Mouse (Mus musculus) testis, adult 2 months (tissue): ENCODE results near the gene Slc10a7.

Experiments
- CTCF ChIP-seq: fragments of 200-500 bp; IDR thresholded peaks from 2 replicates; pipeline ENCODE4 v1.5.1; 2012; ENCODE audit warnings: low read depth, mild to moderate bottlenecking, inconsistent platforms, low read length, moderate library complexity; ENCODE audit not compliant: control insufficient read depth, insufficient read depth, insufficient replicate concordance
- POLR2A ChIP-seq: fragments of 200-500 bp; IDR thresholded peaks from 2 replicates; pipeline ENCODE4 v1.6.1; 2012; ENCODE audit warnings: low read depth, mild to moderate bottlenecking, inconsistent platforms, low read length, moderate library complexity; ENCODE audit not compliant: control insufficient read depth

DNA sequence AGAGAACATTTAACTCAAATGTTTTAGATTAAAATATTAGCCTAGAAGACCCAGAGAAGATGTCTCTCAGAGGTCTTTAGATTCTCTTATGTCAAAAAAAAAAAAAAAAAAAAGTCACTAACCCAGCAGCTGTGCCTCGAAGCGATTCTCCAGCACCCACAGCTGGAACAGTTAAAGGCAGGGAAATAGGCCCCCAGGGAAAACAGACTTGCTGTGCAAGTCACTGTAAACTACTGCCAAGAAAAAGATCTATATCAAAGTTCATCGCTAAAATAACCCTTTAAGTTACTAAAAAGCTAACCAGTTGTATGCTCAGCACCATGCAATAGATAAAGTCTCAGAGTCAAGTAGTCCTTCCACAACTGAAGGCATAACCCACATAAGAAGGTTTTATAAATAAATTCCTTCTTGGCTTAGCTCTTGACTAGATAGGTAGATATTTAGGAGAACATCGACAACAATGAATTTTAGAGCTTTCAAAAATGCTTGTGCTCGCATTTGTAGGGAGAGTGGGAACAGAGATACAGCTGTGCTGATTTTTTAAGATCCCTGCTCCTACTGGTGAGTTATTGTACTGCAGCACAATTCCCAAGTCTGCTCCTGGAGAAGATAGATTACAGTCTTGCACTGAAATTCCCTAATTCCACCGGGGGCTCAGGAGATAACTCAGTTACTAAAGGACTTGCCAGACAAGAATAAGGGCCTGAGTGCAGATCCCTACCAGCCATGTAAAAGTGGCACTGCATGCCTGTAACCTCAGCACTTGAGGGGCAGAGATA lies 31.9 kb upstream of the Slc10a7 start:
- TF ChIP-seq POLR2A (no peak), CTCF (no peak)
